Mouse (Mus musculus): ENCODE results near the gene Otud3.

DNA sequence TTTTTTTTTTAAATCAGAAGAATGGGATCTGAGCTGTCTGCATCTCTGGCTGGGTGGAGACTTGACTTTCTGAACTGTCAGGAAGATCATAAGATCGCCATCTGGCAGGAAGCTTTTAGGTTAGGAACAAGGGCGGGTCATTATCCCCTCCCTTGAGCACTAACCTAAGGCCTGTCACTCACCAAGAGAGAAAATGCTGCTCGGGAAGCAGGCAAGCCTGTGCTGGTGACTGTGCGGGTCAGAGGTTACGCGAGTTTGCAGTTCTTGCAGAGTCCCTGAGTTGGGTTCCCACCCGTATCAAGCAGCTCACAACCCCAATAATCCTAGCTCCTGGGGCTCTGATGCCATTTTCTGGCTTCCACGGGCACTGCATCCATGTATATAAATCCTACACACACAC lies 45.1 kb downstream of the Otud3 start:
- no peak for TF ChIP-seq CTCF (IDR thresholded peaks at IDR 0.05; ENCODE audit: borderline replicate concordance, extremely low read depth, insufficient read depth, insufficient read length)
- TF ChIP-seq POLR2A (IDR thresholded peaks at IDR 0.05; ENCODE audit: borderline replicate concordance, extremely low read depth, insufficient read depth, insufficient read length, poor library complexity, severe bottlenecking), result no peak

Data from brain, embryonic 14.5 days (tissue).